Mouse (Mus musculus) liver, embryonic 14.5 days (tissue): ENCODE results near the gene Mta3. TPM values are rescaled to one million over a fixed set of nuclear protein-coding genes. Genes with fewer than 3 reads are reported as not detected.
A peak's percentile ranks its signal among the peaks of the same experiment; 100 is the strongest.
"Not testable (repeated sequence)": the region's sequence is repeated elsewhere in the genome, so short reads cannot be mapped to it uniquely, and the experiment has no call there.

ENCODE experiments used
- ATAC-seq: fragments of 200-750 bp; cut with Nextera tagmentation; 2 replicates; pipeline ENCODE4 v1.8.0; 2017; ENCODE audit warnings: moderate number of reproducible peaks, mild to moderate bottlenecking, moderate library complexity; ENCODE audit not compliant: insufficient read depth
- DNase-seq, 3 experiments: peaks; one replicate each; pipeline ENCODE4 v3.0.0-alpha.2; 2012 to 2013; ENCODE audit warnings: low read depth in 3 of 3, low spot score in 3 of 3
- H3K27ac ChIP-seq: fragments of 300-500 bp; sonication (generic); 2 replicates; pipeline ENCODE4 v1.5.1; 2014; ENCODE audit warnings: moderate library complexity, mild to moderate bottlenecking, control low read depth, inconsistent platforms
- H3K27me3 ChIP-seq: fragments of 300-500 bp; sonication (generic); 2 replicates; pipeline ENCODE4 v1.6.1; 2014; ENCODE audit warnings: mild to moderate bottlenecking, low read length, moderate library complexity; ENCODE audit not compliant: control insufficient read depth, insufficient read depth
- H3K36me3 ChIP-seq: fragments of 300-500 bp; sonication (generic); replicated peaks from 2 replicates; pipeline ENCODE4 v1.6.1; 2014; ENCODE audit warnings: low read depth; ENCODE audit not compliant: control insufficient read depth, insufficient read depth
- H3K4me1 ChIP-seq, 2 experiments: fragments of 200-500 bp in 1 of 2; fragments of 300-500 bp in 1 of 2; sonication (generic) in 1 of 2; replicated peaks; 2 replicates each; pipeline ENCODE4 v1.6.1; 2012 to 2014; ENCODE audit warnings: antibody characterized with exemption in 1 of 2, inconsistent platforms in 1 of 2, low read length in 1 of 2; ENCODE audit not compliant: control insufficient read depth in 2 of 2, insufficient read depth in 2 of 2
- H3K4me2 ChIP-seq: fragments of 300-500 bp; sonication (generic); 2 replicates; pipeline ENCODE4 v1.6.1; 2014; ENCODE audit warnings: low read depth, mild to moderate bottlenecking, control low read depth, moderate library complexity
- H3K4me3 ChIP-seq, 2 experiments: fragments of 200-500 bp in 1 of 2; fragments of 300-500 bp in 1 of 2; sonication (generic) in 1 of 2; 2 replicates each; pipeline ENCODE4 v1.5.1; 2012 to 2014; ENCODE audit warnings: low read depth in 2 of 2, low read length in 2 of 2, mild to moderate bottlenecking in 2 of 2, control low read depth in 1 of 2, inconsistent platforms in 1 of 2, moderate library complexity in 1 of 2; ENCODE audit not compliant: insufficient read depth in 1 of 2
- H3K9ac ChIP-seq: fragments of 300-500 bp; sonication (generic); replicated peaks from 2 replicates; pipeline ENCODE4 v1.6.1; 2014; ENCODE audit warnings: mild to moderate bottlenecking, control low read depth, moderate library complexity
- H3K9me3 ChIP-seq: fragments of 300-500 bp; sonication (generic); 2 replicates; pipeline ENCODE4 v1.6.1; 2016; ENCODE audit warnings: low read length, mixed read lengths; ENCODE audit not compliant: control insufficient read depth
- CTCF ChIP-seq: IDR thresholded peaks from 2 replicates; pipeline ENCODE4 v1.5.1; 2016; ENCODE audit warnings: antibody characterized with exemption, low read depth, control low read depth
- EP300 ChIP-seq: IDR thresholded peaks from 2 replicates; pipeline ENCODE4 v1.6.1; 2016; ENCODE audit warnings: antibody characterized with exemption, low read depth
- WGBS: fragments of 180-500 bp; shearing (Covaris S2); extraction: QIAGEN DNeasy Blood & Tissue Kit; methylation state at CpG from one replicate; pipeline ENCODE4 v1.1.7; 2014; ENCODE audit not compliant: insufficient replicate concordance; 5-methylcytosine and 5-hydroxymethylcytosine counted together
- polyA plus RNA-seq, 2 experiments: library from polyadenylated mRNA; depleted of rRNA in 1 of 2; stranded (reverse) in 1 of 2; unstranded in 1 of 2; fragments of >200 nt; fragmentation: Nextera tagmentation in 1 of 2; extraction: Ambion mirVana in 1 of 2; gene quantifications; 2 replicates each; pipeline versions ENCODE4 v1.2.1 to v1.2.3; 2012 to 2014

Mta3 gene
- polyA plus RNA-seq, 2 experiments: 26.7 to 35.5 TPM

- Histone ChIP-seq H3K9ac (peak overlapping the region; percentile 99), H3K4me3 (peak overlapping the region; percentile 14 to 69; a peak in 3 of 4 replicates), H3K9me3 (no peaks in the 10 kb centered on the region), H3K36me3 (peaks cover 15% of the 10 kb centered on the region), H3K27me3 (no peaks in the 10 kb centered on the region), H3K27ac (peak overlapping the region; percentile 94), H3K4me2 (peak overlapping the region; percentile 84), H3K4me1 (peaks cover 27 to 41% of the 10 kb centered on the region in 2 experiments)
- ATAC-seq (no peak), DNase-seq (no peak)
- WGBS: 64% methylated on average over 6 of the region's 6 CpGs
- no peak for TF ChIP-seq CTCF
- no peak for TF ChIP-seq EP300
Measured at GRCm38 (mm10) chr17:83707846-83708245, 1.9 kb downstream of the Mta3 start.

DNA sequence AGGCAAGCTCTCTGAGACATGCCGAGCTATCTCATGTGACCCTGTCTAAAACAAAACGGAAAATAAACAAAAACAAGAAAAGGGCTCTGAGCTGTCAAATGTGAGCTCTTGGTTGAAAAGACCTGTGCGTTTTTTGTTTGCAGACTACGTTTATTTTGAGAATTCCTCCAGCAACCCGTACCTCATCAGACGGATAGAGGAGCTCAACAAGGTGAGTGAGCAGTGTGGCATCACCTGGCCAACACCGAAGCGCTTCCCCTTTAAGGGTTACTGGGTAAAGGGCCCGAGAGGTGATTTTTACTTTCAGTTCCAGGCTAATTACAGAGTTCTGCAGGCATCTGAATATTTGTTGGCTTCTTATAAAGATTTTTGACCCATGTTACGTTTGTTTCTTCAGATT lies 2.3 kb downstream of the Mta3 start:
- peaks cover 27 to 37% of the 10 kb centered on the region in 2 experiments for H3K4me1 ChIP-seq
- peak overlapping the region; percentile 14 to 69; a peak in 3 of 4 replicates for H3K4me3 ChIP-seq
- H3K4me2 ChIP-seq: peak overlapping the region; percentile 84
- H3K27me3 ChIP-seq: no peaks in the 10 kb centered on the region
- H3K9ac ChIP-seq: peak overlapping the region; percentile 99
- 77% methylated on average over 10 of the region's 10 CpGs for WGBS
- DNase-seq (no peak), ATAC-seq (no peak)
- peak overlapping the region; percentile 94 for H3K27ac ChIP-seq
- H3K9me3 ChIP-seq: no peaks in the 10 kb centered on the region
- TF ChIP-seq CTCF (no peak), EP300 (no peak)
- H3K36me3 ChIP-seq: peaks cover 17% of the 10 kb centered on the region

DNA sequence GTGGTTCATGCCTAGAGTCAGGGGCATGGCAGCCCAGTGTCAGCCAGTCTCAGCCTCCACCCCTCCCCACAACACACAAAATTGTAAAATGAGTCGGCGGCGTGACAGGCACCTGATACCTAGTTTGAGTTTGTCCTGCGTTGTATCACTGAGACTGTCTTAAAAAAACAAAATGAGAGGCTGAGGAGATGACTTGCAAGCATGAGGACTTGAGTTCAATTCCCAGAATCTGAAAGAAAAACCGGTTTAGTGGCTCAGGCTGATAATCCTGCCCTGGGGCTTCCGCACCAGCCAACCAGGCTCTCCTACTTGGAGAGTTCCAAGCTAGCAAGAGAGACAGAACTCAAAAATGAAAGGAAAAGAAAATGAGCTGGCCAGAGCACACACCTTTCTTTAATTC lies 2.9 kb downstream of the Mta3 start:
- H3K4me1 ChIP-seq: peaks cover 27 to 32% of the 10 kb centered on the region in 2 experiments
- H3K4me3 ChIP-seq: no peak overlapping the region

DNA sequence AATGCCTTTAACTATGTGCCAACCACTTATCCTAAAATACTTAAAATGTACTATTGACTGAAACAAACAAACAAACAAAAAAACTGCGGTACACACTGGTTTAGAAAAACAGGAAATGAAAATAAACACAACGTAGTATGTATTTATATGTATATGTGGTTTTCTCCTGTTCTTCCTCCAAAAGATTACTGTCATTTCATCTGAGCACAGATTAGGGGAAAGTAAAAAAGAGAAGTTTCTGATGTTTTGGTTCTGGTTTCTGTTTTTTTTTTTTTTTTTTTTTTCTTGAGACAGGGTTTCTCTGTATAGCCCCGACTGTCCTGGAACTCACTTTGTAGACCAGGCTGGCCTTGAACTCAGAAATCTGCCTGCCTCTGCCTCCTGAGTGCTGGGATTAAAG lies 3.6 kb downstream of the Mta3 start:
- H3K36me3 ChIP-seq: peaks cover 17% of the 10 kb centered on the region
- H3K9me3 ChIP-seq, ATAC-seq, H3K27me3 ChIP-seq, H3K4me3 ChIP-seq, H3K9ac ChIP-seq, H3K4me2 ChIP-seq, DNase-seq, H3K27ac ChIP-seq: not testable (repeated sequence)
- peaks cover 21 to 31% of the 10 kb centered on the region in 2 experiments for H3K4me1 ChIP-seq
- WGBS: 73% methylated on average over 3 of the region's 3 CpGs

More for the DNA sequence above, 2.9 kb downstream of the Mta3 start:
- Histone ChIP-seq H3K9ac (peak overlapping the region; percentile 99; the same call in 1 of the 2 replicates), H3K4me2 (peak overlapping the region; percentile 84), H3K27me3 (no peaks in the 10 kb centered on the region), H3K36me3 (peaks cover 17% of the 10 kb centered on the region), H3K9me3 (no peaks in the 10 kb centered on the region), H3K27ac (peak overlapping the region; percentile 94)
- ATAC-seq (no peak), DNase-seq (no peak)
- 69% methylated on average over 6 of the region's 6 CpGs for WGBS
- no peak for TF ChIP-seq CTCF
- no peak for TF ChIP-seq EP300

DNA sequence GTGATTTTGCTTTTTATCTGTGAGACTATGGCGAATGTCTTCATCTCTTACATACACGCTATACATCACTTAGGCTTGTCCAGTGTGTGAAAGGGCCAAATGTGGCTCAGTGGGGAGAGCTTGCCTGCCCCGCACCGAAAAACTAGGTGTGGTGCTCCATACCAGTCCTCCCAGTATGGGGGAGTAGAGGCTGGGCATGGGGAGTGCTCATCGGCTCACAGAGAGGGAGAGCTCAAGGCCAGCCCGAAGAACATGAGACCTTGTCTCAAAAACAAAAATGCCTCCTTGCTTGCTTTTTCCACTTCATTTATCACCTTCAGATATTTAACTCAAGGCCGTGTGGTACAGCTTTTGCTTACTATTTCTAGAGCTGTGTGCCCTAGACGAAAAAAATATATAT lies 4.7 kb downstream of the Mta3 start:
- Histone ChIP-seq H3K9ac (no peak overlapping the region), H3K4me1 (peaks cover 18 to 22% of the 10 kb centered on the region in 2 experiments), H3K9me3 (no peaks in the 10 kb centered on the region), H3K4me3 (no peak overlapping the region), H3K36me3 (peaks cover 21% of the 10 kb centered on the region), H3K27ac (no peak overlapping the region), H3K27me3 (no peaks in the 10 kb centered on the region), H3K4me2 (no peak overlapping the region)
- DNase-seq (no peak), ATAC-seq (no peak)
- 87% methylated on average over 8 of the region's 8 CpGs for WGBS
- no peak for TF ChIP-seq CTCF
